Mouse (Mus musculus) small intestine, adult 2 months (tissue): ENCODE results near the gene Rsph1. TPM values are rescaled to one million over a fixed set of nuclear protein-coding genes. Genes with fewer than 3 reads are reported as not detected.

ENCODE experiments used
- H3K27ac ChIP-seq: fragments of 200-500 bp; 2 replicates; pipeline ENCODE4 v1.5.1; 2012; ENCODE audit warnings: low read depth, low read length, control low read depth, inconsistent platforms; ENCODE audit not compliant: insufficient read depth
- H3K27me3 ChIP-seq: fragments of 200-500 bp; 2 replicates; pipeline ENCODE4 v1.6.1; 2012; ENCODE audit warnings: mild to moderate bottlenecking, moderate library complexity, low read length, inconsistent platforms; ENCODE audit not compliant: control insufficient read depth, insufficient read depth
- H3K36me3 ChIP-seq: fragments of 200-500 bp; 2 replicates; pipeline ENCODE4 v1.6.1; 2012; ENCODE audit warnings: mild to moderate bottlenecking, low read length, control low read depth, inconsistent platforms; ENCODE audit not compliant: control insufficient read depth, insufficient read depth
- H3K4me1 ChIP-seq: fragments of 200-500 bp; 2 replicates; pipeline ENCODE4 v1.6.1; 2012; ENCODE audit warnings: low read length, inconsistent platforms, mixed read lengths; ENCODE audit not compliant: control insufficient read depth, insufficient read depth, insufficient read length
- H3K4me3 ChIP-seq: fragments of 200-500 bp; 2 replicates; pipeline ENCODE4 v1.5.1; 2012; ENCODE audit warnings: low read depth, mild to moderate bottlenecking, control low read depth, inconsistent platforms, low read length, moderate library complexity
- CTCF ChIP-seq: fragments of 200-500 bp; IDR thresholded peaks from 2 replicates; pipeline ENCODE4 v1.5.1; 2012; ENCODE audit warnings: low read depth, mild to moderate bottlenecking, control low read depth, inconsistent platforms, low read length, moderate library complexity, mixed read lengths; ENCODE audit not compliant: insufficient replicate concordance, insufficient read length; ENCODE audit errors: extremely low read depth
- POLR2A ChIP-seq: fragments of 200-500 bp; IDR thresholded peaks from 2 replicates; pipeline ENCODE4 v1.6.1; 2012; ENCODE audit warnings: low read depth, mild to moderate bottlenecking, control low read depth, inconsistent platforms, low read length, moderate library complexity
- WGBS: fragments of 180-500 bp; shearing (Covaris S2); methylation state at CpG from one replicate; pipeline ENCODE4 v1.1.7; 2018; 5-methylcytosine and 5-hydroxymethylcytosine counted together
- polyA plus RNA-seq: library from polyadenylated mRNA; depleted of rRNA; stranded (reverse); fragments of >200 nt; gene quantifications from 2 replicates; pipeline ENCODE4 v1.2.3, GENCODE M21; 2012

The Rsph1 gene
- polyA plus RNA-seq, 1 experiment: 0.46 TPM

- no peaks in the 10 kb centered on the region for H3K27me3 ChIP-seq
- no peaks in the 10 kb centered on the region for H3K36me3 ChIP-seq
- WGBS: 16% methylated on average over 9 of the region's 9 CpGs
- no peak overlapping the region for H3K4me3 ChIP-seq
- TF ChIP-seq POLR2A (no peak), CTCF (peak; percentile 71; the same call in 1 of the 2 replicates)
- no peaks in the 10 kb centered on the region; the same call in 1 of the 2 replicates for H3K4me1 ChIP-seq
- H3K27ac ChIP-seq: no peak overlapping the region
These were observed 22.7 kb downstream of the Rsph1 start for GRCm38 (mm10) chr17:31254463-31254931.

- WGBS: 76% methylated on average over 5 of the region's 5 CpGs
- Histone ChIP-seq H3K27me3 (no peaks in the 10 kb centered on the region), H3K4me3 (no peak overlapping the region), H3K4me1 (no peaks in the 10 kb centered on the region; the same call in 1 of the 2 replicates), H3K36me3 (no peaks in the 10 kb centered on the region), H3K27ac (no peak overlapping the region)
- TF ChIP-seq CTCF: no peak
- no peak for TF ChIP-seq POLR2A
These were observed 23.2 kb downstream of the Rsph1 start for GRCm38 (mm10) chr17:31253951-31254350.

- H3K27ac ChIP-seq: no peak overlapping the region
- H3K36me3 ChIP-seq: no peaks in the 10 kb centered on the region
- no peak for TF ChIP-seq CTCF
- no peak for TF ChIP-seq POLR2A
- H3K27me3 ChIP-seq: no peaks in the 10 kb centered on the region
- H3K4me3 ChIP-seq: no peak overlapping the region
- WGBS: 60% methylated on average over 5 of the region's 5 CpGs
- no peaks in the 10 kb centered on the region; the same call in 1 of the 2 replicates for H3K4me1 ChIP-seq
These were observed 30.0 kb downstream of the Rsph1 start for GRCm38 (mm10) chr17:31247144-31247543.

GRCm38 (mm10) chr17:31245321-31245720 is 31.9 kb downstream of the Rsph1 start:
- TF ChIP-seq CTCF (no peak), POLR2A (no peak)
- H3K27ac ChIP-seq: no peak overlapping the region
- no peaks in the 10 kb centered on the region for H3K4me1 ChIP-seq
- H3K4me3 ChIP-seq: no peak overlapping the region
- 57% methylated on average over 5 of the region's 5 CpGs for WGBS
- H3K36me3 ChIP-seq: no peaks in the 10 kb centered on the region
- H3K27me3 ChIP-seq: no peaks in the 10 kb centered on the region

GRCm38 (mm10) chr17:31242764-31243163 is 34.4 kb downstream of the Rsph1 start:
- Histone ChIP-seq H3K4me1 (no peaks in the 10 kb centered on the region), H3K27ac (no peak overlapping the region), H3K4me3 (no peak overlapping the region), H3K36me3 (no peaks in the 10 kb centered on the region), H3K27me3 (no peaks in the 10 kb centered on the region)
- TF ChIP-seq POLR2A: no peak
- peak; percentile 50; the same call in 1 of the 2 replicates for TF ChIP-seq CTCF
- 0% methylated on average over 1 of the region's 1 CpGs for WGBS

GRCm38 (mm10) chr17:31241156-31241555 is 36.0 kb downstream of the Rsph1 start:
- H3K36me3 ChIP-seq: no peaks in the 10 kb centered on the region

GRCm38 (mm10) chr17:31238234-31239020 is 38.8 kb downstream of the Rsph1 start:
- Histone ChIP-seq H3K27ac (no peak overlapping the region), H3K4me1 (no peaks in the 10 kb centered on the region), H3K36me3 (no peaks in the 10 kb centered on the region), H3K27me3 (no peaks in the 10 kb centered on the region), H3K4me3 (no peak overlapping the region)
- TF ChIP-seq POLR2A: no peak
- TF ChIP-seq CTCF: no peak
- 63% methylated on average over 7 of the region's 7 CpGs for WGBS

More at GRCm38 (mm10) chr17:31241156-31241555, 36.0 kb downstream of the Rsph1 start:
- WGBS: 78% methylated on average over 8 of the region's 8 CpGs
- Histone ChIP-seq H3K27ac (no peak overlapping the region), H3K27me3 (no peaks in the 10 kb centered on the region), H3K4me1 (no peaks in the 10 kb centered on the region), H3K4me3 (no peak overlapping the region)
- TF ChIP-seq CTCF (no peak), POLR2A (no peak)
